Mouse (Mus musculus) lung, adult 2 months (tissue): ENCODE data around the gene Ivl.

Experiments used
- CTCF ChIP-seq: fragments of 200-500 bp; IDR thresholded peaks from 2 replicates; pipeline ENCODE4 v1.5.1; 2011; ENCODE audit warnings: mild to moderate bottlenecking, low read length, control low read depth; ENCODE audit not compliant: insufficient read depth
- POLR2A ChIP-seq: fragments of 200-500 bp; IDR thresholded peaks from 2 replicates; pipeline ENCODE4 v1.6.1; 2011; ENCODE audit warnings: low read depth, mild to moderate bottlenecking, control low read depth, low read length, borderline replicate concordance; ENCODE audit errors: extremely low read depth

DNA sequence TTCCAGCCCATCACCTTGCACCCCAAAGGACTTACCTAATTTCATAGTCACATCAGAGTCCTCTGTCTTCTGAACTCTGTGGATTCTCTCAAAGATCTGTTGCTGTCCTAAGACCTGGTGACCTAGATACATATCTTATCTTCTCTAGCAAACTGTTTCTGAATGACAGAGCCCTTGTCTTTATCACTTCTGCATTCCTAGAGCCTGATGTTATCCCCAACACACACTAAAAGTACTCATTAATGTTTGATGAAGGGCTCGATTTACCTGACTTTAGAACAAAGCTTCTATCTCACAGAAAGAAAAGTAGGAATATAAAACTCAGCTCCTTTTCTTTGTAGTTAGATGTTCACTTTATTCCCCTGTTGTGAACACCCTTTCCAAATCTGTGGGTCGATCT is 48.0 kb upstream of the Ivl start, which contains the start of gene Lce6a:
- TF ChIP-seq CTCF, result no peak
- no peak for TF ChIP-seq POLR2A
